9 mouse cellular contexts compared by ENCODE assay signal in genomic region chr1:79697382-79697781, GRCm38 (mm10). TPM values are rescaled to one million over a fixed set of nuclear protein-coding genes. Genes with fewer than 3 reads are reported as not detected.
DNase-seq lines count a peak whose midpoint lies in the region; ATAC-seq and TF ChIP-seq lines count a peak whose summit lies in the region.
"Had no signal": no experiment of that assay in that cellular context is flagged by ENCODE, and none has a peak within 500 bp of the region (broad histone marks: within the 10 kb centered on the region; RNA-seq: fewer than 3 reads in every experiment).

No protein-coding gene starts in this region.

- H3K36me3 ChIP-seq in heart, embryonic 10.5 days, result no peaks in the 10 kb centered on the region
- peaks cover 4% of the 10 kb centered on the region; the same call in 1 of the 2 replicates for H3K36me3 ChIP-seq in forebrain, embryonic 13.5 days (ENCODE audit: poor library complexity, severe bottlenecking)
- no peaks in the 10 kb centered on the region for H3K36me3 ChIP-seq in thymus, adult 2 months (ENCODE audit: control insufficient read depth, insufficient read depth, low read length)

- no peaks in the 10 kb centered on the region for H3K27me3 ChIP-seq in heart, embryonic 10.5 days (ENCODE audit: insufficient read depth, poor library complexity, severe bottlenecking)
- no peaks in the 10 kb centered on the region for H3K27me3 ChIP-seq in forebrain, embryonic 13.5 days
- H3K27me3 ChIP-seq in thymus, adult 2 months (ENCODE audit: control insufficient read depth, insufficient read depth, low read length), result no peaks in the 10 kb centered on the region

- TF ChIP-seq POLR2A in thymus, adult 2 months (IDR thresholded peaks at IDR 0.05; ENCODE audit: control insufficient read depth, extremely low read depth, insufficient read depth, low read length, poor library complexity), result no peak

- no peak for TF ChIP-seq CTCF in thymus, adult 2 months (IDR thresholded peaks at IDR 0.05; ENCODE audit: borderline replicate concordance, control insufficient read depth, extremely low read depth, insufficient read depth, low read length, poor library complexity)

- intact Hi-C loops in heart, postnatal 36 days (cut with DNase I), result no loop called here

- peak overlapping the region; percentile 14 for H3K4me2 ChIP-seq in forebrain, embryonic 13.5 days

- H3K4me3 ChIP-seq in heart, embryonic 10.5 days, result no peak overlapping the region
- no peak overlapping the region for H3K4me3 ChIP-seq in forebrain, embryonic 13.5 days
- no peak overlapping the region for H3K4me3 ChIP-seq in thymus, adult 2 months (ENCODE audit: control insufficient read depth, insufficient read depth, low read length)
- H3K4me3 ChIP-seq: heart, adult 2 months had no signal

- no peak overlapping the region for H3K27ac ChIP-seq in heart, embryonic 10.5 days
- peak overlapping the region; percentile 41; the same call in 1 of the 2 replicates for H3K27ac ChIP-seq in forebrain, embryonic 13.5 days
- H3K27ac ChIP-seq in thymus, adult 2 months (ENCODE audit: control insufficient read depth, insufficient read depth, low read length), result no peak overlapping the region
- H3K27ac ChIP-seq: heart, adult 2 months had no signal

- H3K9me3 ChIP-seq in heart, embryonic 10.5 days, result no peaks in the 10 kb centered on the region
- H3K9me3 ChIP-seq in forebrain, embryonic 13.5 days (replicated peaks), result no peaks in the 10 kb centered on the region

- H3K9ac ChIP-seq in forebrain, embryonic 13.5 days, result no peak overlapping the region

- DNase-seq in heart, embryonic 10.5 days (ENCODE audit: low spot score), result peak; percentile 75
- no peak for DNase-seq in heart, postnatal 36 days
- peak; percentile 86 for DNase-seq in Muller cell, postnatal 12 days (ENCODE audit: inconsistent ontology term)
- DNase-seq in kidney, postnatal 25 days, result peak; percentile 24 to 43
- no peak for DNase-seq in thymus, adult 2 months

- 69% methylated on average over 9 of the region's 9 CpGs for WGBS in heart, embryonic 10.5 days
- 12% methylated on average over 9 of the region's 9 CpGs for WGBS in forebrain, embryonic 13.5 days
- WGBS in thymus, adult 2 months, result 10% methylated on average over 9 of the region's 9 CpGs

- H3K4me1 ChIP-seq in heart, embryonic 10.5 days, result no peaks in the 10 kb centered on the region
- H3K4me1 ChIP-seq in forebrain, embryonic 13.5 days, result peaks cover 19% of the 10 kb centered on the region
- H3K4me1 ChIP-seq in thymus, adult 2 months (replicated peaks; ENCODE audit: control insufficient read depth, insufficient read depth, low read length), result no peaks in the 10 kb centered on the region; the same call in 1 of the 2 replicates

- peak; percentile 93 for ATAC-seq in forebrain, embryonic 13.5 days
- ATAC-seq in megakaryocyte progenitor cell, adult 5-6 weeks (replicated peaks; ENCODE audit: poor library complexity), result peak; percentile 87
- ATAC-seq in monocyte, adult 5-6 weeks (replicated peaks; ENCODE audit: insufficient number of reproducible peaks, low FRiP score, low TSS enrichment, poor library complexity, severe bottlenecking), result no peak

RNA-seq across cellular contexts. Expression of gene Ap1s3, which starts 25.6 kb away (rescaled TPM):
- 0.21 and 0.28 TPM in 2 replicates for polyA plus RNA-seq in heart, embryonic 10.5 days (2016; fragmentation: Nextera tagmentation; extraction: Ambion mirVana)
- total RNA-seq in heart, postnatal 36 days (2021), result under 1 TPM; 0.16 to 0.36 TPM
- polyA plus RNA-seq in forebrain, embryonic 13.5 days (2015; fragmentation: Nextera tagmentation; extraction: Ambion mirVana), result 0.28 TPM in 1 of 2 replicates, not detected in the other
- total RNA-seq in megakaryocyte progenitor cell, adult 5-6 weeks (2015), result 16.8 and 19.7 TPM in 2 replicates
- total RNA-seq in megakaryocyte progenitor cell, adult 5-6 weeks (2017), result 2.5 and 4.6 TPM in 2 replicates
- 60.5 and 60.7 TPM in 2 replicates for polyA plus RNA-seq in thymus, adult 2 months (2012; rRNA removed)
- total RNA-seq in monocyte, adult 5-6 weeks (2017), result 2.7 to 6.4 TPM (median 3.0 TPM) in 3 replicates

Comparison
In these comparisons a context has a peak if more than half of its experiments do, and no peak if none do; other contexts are left out.
1. DNase-seq: peak in heart, embryonic 10.5 days (single experiment), Muller cell, postnatal 12 days (single experiment) and kidney, postnatal 25 days (2 of 2); none in heart, postnatal 36 days (0 of 2) and thymus, adult 2 months (single experiment).